Mouse (Mus musculus): ENCODE measurements around the gene Dlx2. TPM values are rescaled to one million over a fixed set of nuclear protein-coding genes. Genes with fewer than 3 reads are reported as not detected.

The Dlx2 gene
- total RNA-seq (2014; rRNA removed; ENCODE audit: low replicate concordance) = 1.1 TPM in 1 of 2 replicates, not detected in the other
- polyA plus RNA-seq (2015; fragmentation: Nextera tagmentation; extraction: Ambion mirVana) = not detected in 2 replicates

DNA sequence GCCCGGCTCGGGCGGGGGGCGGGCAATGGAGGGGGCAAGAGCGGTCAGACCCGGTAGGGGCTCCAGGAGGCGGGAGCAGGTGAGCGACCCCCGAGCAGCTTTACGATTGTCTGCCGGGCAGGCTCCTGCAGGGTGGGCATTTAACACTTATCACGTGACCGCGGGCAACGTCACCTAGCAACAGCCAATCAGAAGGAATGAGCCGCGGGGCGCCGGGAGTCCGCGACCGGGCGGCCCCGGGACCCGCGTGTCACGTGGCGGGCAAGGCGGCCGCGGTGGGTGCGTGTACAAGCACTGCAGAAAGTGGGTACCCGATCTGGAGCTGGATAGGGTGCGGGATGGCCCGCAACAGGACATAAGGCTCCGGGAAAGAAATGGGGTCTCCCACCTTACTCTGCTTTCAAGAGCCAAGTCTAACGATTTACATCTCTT lies at the start of gene Dlx2:
Dlx2 (minus strand) TSS at position 115 of the 432 bp plus-strand sequence.
- H3K9ac ChIP-seq (replicated peaks; ENCODE audit: low read depth, low read length) = no peak within 1 kb of the TSS

DNA sequence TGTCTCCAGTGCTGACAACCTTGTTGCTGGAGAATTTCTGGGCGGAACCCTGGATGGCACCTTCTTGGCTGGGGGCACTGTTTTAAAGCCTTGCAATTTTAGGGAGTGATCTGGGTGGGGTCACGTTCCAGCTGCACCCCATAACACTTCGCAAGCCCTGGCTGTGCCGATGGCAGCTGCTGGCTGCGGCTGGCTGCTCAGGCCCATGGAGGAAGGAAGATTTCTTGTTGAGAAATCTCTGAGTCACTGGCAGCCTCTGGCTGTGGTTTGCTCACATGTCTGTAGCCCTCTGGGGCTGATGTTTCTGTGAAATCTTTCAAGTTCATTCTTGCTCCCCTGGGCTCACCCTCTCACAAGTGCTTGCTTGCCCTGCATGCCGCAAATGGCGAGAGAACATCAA lies 47.9 kb upstream of the Dlx2 start:
- Histone ChIP-seq H3K4me1 (ENCODE audit: control insufficient read depth, insufficient read depth) (no peaks in the 10 kb centered on the region), H3K4me3 (ENCODE audit: low read depth, low read length) (no peak overlapping the region), H3K27ac (ENCODE audit: low read depth) (no peak overlapping the region), H3K9me3 (replicated peaks; ENCODE audit: control insufficient read depth, low read length) (no peaks in the 10 kb centered on the region), H3K27me3 (ENCODE audit: control insufficient read depth, insufficient read depth, low read length) (peaks cover 16% of the 10 kb centered on the region; the same call in 1 of the 2 replicates), H3K9ac (replicated peaks; ENCODE audit: low read depth, low read length) (no peak overlapping the region), H3K4me2 (ENCODE audit: low read depth, low read length) (no peak overlapping the region), H3K36me3 (replicated peaks; ENCODE audit: control insufficient read depth, insufficient read depth, low read length) (no peaks in the 10 kb centered on the region)
- ATAC-seq (ENCODE audit: insufficient read depth, low read depth) (no peak), DNase-seq (ENCODE audit: low spot score) (no peak)
- TF ChIP-seq EP300 (IDR thresholded peaks at IDR 0.05; ENCODE audit: low read depth) = no peak
- WGBS = 76% methylated on average over 7 of the region's 7 CpGs

More for the DNA sequence above, at the start of gene Dlx2:
- peak within 1 kb of the TSS; percentile 60 for H3K4me2 ChIP-seq (ENCODE audit: low read depth, low read length)
- DNase-seq (ENCODE audit: low spot score) (no peak), ATAC-seq (ENCODE audit: insufficient read depth, low read depth) (no peak)
- no peaks in the 10 kb centered on the region for H3K9me3 ChIP-seq (replicated peaks; ENCODE audit: control insufficient read depth, low read length)
- no peak within 1 kb of the TSS for H3K27ac ChIP-seq (ENCODE audit: low read depth)
- no peaks in the 10 kb centered on the region for H3K36me3 ChIP-seq (replicated peaks; ENCODE audit: control insufficient read depth, insufficient read depth, low read length)
- peaks cover 11% of the 10 kb centered on the region; the same call in 1 of the 2 replicates for H3K4me1 ChIP-seq (ENCODE audit: control insufficient read depth, insufficient read depth)
- H3K27me3 ChIP-seq (ENCODE audit: control insufficient read depth, insufficient read depth, low read length) = peaks cover 96% of the 10 kb centered on the region
- WGBS = 1% methylated on average over 37 of the region's 37 CpGs
- TF ChIP-seq EP300 (IDR thresholded peaks at IDR 0.05; ENCODE audit: low read depth) = no peak
- TF ChIP-seq CTCF (IDR thresholded peaks at IDR 0.05; ENCODE audit: low read depth) = no peak
- H3K4me3 ChIP-seq (ENCODE audit: low read depth, low read length) = peak within 1 kb of the TSS; percentile 45

- TF ChIP-seq EP300 (IDR thresholded peaks at IDR 0.05; ENCODE audit: low read depth) = no peak
- no peak for TF ChIP-seq CTCF (IDR thresholded peaks at IDR 0.05; ENCODE audit: low read depth)
- Histone ChIP-seq H3K9ac (replicated peaks; ENCODE audit: low read depth, low read length) (no peak overlapping the region), H3K4me3 (ENCODE audit: low read depth, low read length) (no peak overlapping the region), H3K4me2 (ENCODE audit: low read depth, low read length) (no peak overlapping the region), H3K27me3 (ENCODE audit: control insufficient read depth, insufficient read depth, low read length) (no peaks in the 10 kb centered on the region), H3K36me3 (replicated peaks; ENCODE audit: control insufficient read depth, insufficient read depth, low read length) (no peaks in the 10 kb centered on the region), H3K9me3 (replicated peaks; ENCODE audit: control insufficient read depth, low read length) (no peaks in the 10 kb centered on the region), H3K27ac (ENCODE audit: low read depth) (no peak overlapping the region), H3K4me1 (ENCODE audit: control insufficient read depth, insufficient read depth) (no peaks in the 10 kb centered on the region)
- 86% methylated on average over 9 of the region's 9 CpGs for WGBS
- DNase-seq (ENCODE audit: low spot score) (no peak), ATAC-seq (ENCODE audit: insufficient read depth, low read depth) (no peak)
Observed at GRCm38 (mm10) chr2:71589114-71589513, 42.6 kb upstream of the Dlx2 start.

- TF ChIP-seq CTCF (IDR thresholded peaks at IDR 0.05; ENCODE audit: low read depth) (no peak), EP300 (IDR thresholded peaks at IDR 0.05; ENCODE audit: low read depth) (no peak)
- 75% methylated on average over 5 of the region's 5 CpGs for WGBS
- Histone ChIP-seq H3K4me2 (ENCODE audit: low read depth, low read length) (peak overlapping the region; percentile 80), H3K9ac (replicated peaks; ENCODE audit: low read depth, low read length) (no peak overlapping the region), H3K27me3 (ENCODE audit: control insufficient read depth, insufficient read depth, low read length) (no peaks in the 10 kb centered on the region), H3K36me3 (replicated peaks; ENCODE audit: control insufficient read depth, insufficient read depth, low read length) (no peaks in the 10 kb centered on the region), H3K27ac (ENCODE audit: low read depth) (no peak overlapping the region), H3K4me3 (ENCODE audit: low read depth, low read length) (peak overlapping the region; percentile 55), H3K9me3 (replicated peaks; ENCODE audit: control insufficient read depth, low read length) (0 out of 2 replicates have a peak, but pooled peaks cover 6% of the 10 kb centered on the region), H3K4me1 (ENCODE audit: control insufficient read depth, insufficient read depth) (no peaks in the 10 kb centered on the region)
- ATAC-seq (ENCODE audit: insufficient read depth, low read depth) = no peak
- no peak for DNase-seq (ENCODE audit: low spot score)
Observed at GRCm38 (mm10) chr2:71581488-71581887, 34.9 kb upstream of the Dlx2 start.

- Histone ChIP-seq H3K9ac (replicated peaks; ENCODE audit: low read depth, low read length) (0 out of 2 replicates have a peak overlapping the region, but pooled peaks have one; percentile 4), H3K27me3 (ENCODE audit: control insufficient read depth, insufficient read depth, low read length) (no peaks in the 10 kb centered on the region), H3K4me1 (ENCODE audit: control insufficient read depth, insufficient read depth) (no peaks in the 10 kb centered on the region), H3K27ac (ENCODE audit: low read depth) (no peak overlapping the region), H3K4me3 (ENCODE audit: low read depth, low read length) (peak overlapping the region; percentile 55), H3K36me3 (replicated peaks; ENCODE audit: control insufficient read depth, insufficient read depth, low read length) (no peaks in the 10 kb centered on the region), H3K4me2 (ENCODE audit: low read depth, low read length) (peak overlapping the region; percentile 80), H3K9me3 (replicated peaks; ENCODE audit: control insufficient read depth, low read length) (0 out of 2 replicates have a peak, but pooled peaks cover 6% of the 10 kb centered on the region)
- ATAC-seq (ENCODE audit: insufficient read depth, low read depth) (peak; percentile 86), DNase-seq (ENCODE audit: low spot score) (peak; percentile 29)
- TF ChIP-seq CTCF (IDR thresholded peaks at IDR 0.05; ENCODE audit: low read depth) (peak; percentile 55), EP300 (IDR thresholded peaks at IDR 0.05; ENCODE audit: low read depth) (no peak)
- WGBS = 8% methylated on average over 50 of the region's 50 CpGs
Observed at GRCm38 (mm10) chr2:71580632-71581466, 34.3 kb upstream of the Dlx2 start.
